Mouse (Mus musculus): ENCODE data around the gene Syf2. TPM values are rescaled to one million over a fixed set of nuclear protein-coding genes. Genes with fewer than 3 reads are reported as not detected.

Syf2 gene
- polyA plus RNA-seq, 1 experiment from 2014 or later, result 82.6 TPM

- under 1% methylated on average over 13 of the region's 13 CpGs for WGBS
- peak; percentile 64; the same call in 1 of the 2 replicates for ATAC-seq (ENCODE audit: low FRiP score, low TSS enrichment)
These were observed 7.8 kb upstream of the Syf2 start for GRCm38 (mm10) chr4:134922925-134923244.

GRCm38 (mm10) chr4:134923258-134924018 is 7.3 kb upstream of the Syf2 start, which contains the start of gene Rsrp1:
TSS of gene Rsrp1 (plus strand) at chr4:134923592.
- no peaks in the 10 kb centered on the region for H3K9me3 ChIP-seq (ENCODE audit: low read length)
- no peaks in the 10 kb centered on the region for H3K27me3 ChIP-seq (ENCODE audit: insufficient read depth, low read length)
- peak within 1 kb of the TSS; percentile 89 for H3K4me3 ChIP-seq (ENCODE audit: low read length)
- under 1% methylated on average over 64 of the region's 64 CpGs for WGBS
- peaks cover 21% of the 10 kb centered on the region for H3K4me1 ChIP-seq (ENCODE audit: insufficient read depth, low read length)
- peaks cover 29% of the 10 kb centered on the region for H3K36me3 ChIP-seq (ENCODE audit: insufficient read depth, low read length)
- H3K4me2 ChIP-seq (replicated peaks; ENCODE audit: low read depth, low read length), result peak within 1 kb of the TSS; percentile 95
- H3K27ac ChIP-seq (ENCODE audit: low read length), result peak within 1 kb of the TSS; percentile 97
- ATAC-seq (ENCODE audit: low FRiP score, low TSS enrichment), result peak; percentile 96
- peak within 1 kb of the TSS; percentile 89 for H3K9ac ChIP-seq (replicated peaks; ENCODE audit: low read length)

More at GRCm38 (mm10) chr4:134922925-134923244, 7.8 kb upstream of the Syf2 start:
- Histone ChIP-seq H3K9ac (replicated peaks; ENCODE audit: low read length) (peak overlapping the region; percentile 89), H3K4me3 (ENCODE audit: low read length) (peak overlapping the region; percentile 89), H3K4me2 (replicated peaks; ENCODE audit: low read depth, low read length) (peak overlapping the region; percentile 71), H3K9me3 (ENCODE audit: low read length) (no peaks in the 10 kb centered on the region), H3K27me3 (ENCODE audit: insufficient read depth, low read length) (no peaks in the 10 kb centered on the region), H3K36me3 (ENCODE audit: insufficient read depth, low read length) (peaks cover 25% of the 10 kb centered on the region), H3K4me1 (ENCODE audit: insufficient read depth, low read length) (peaks cover 21% of the 10 kb centered on the region), H3K27ac (ENCODE audit: low read length) (peak overlapping the region; percentile 95)

- H3K27me3 ChIP-seq (ENCODE audit: insufficient read depth, low read length), result no peaks in the 10 kb centered on the region
- peak overlapping the region; percentile 89 for H3K4me3 ChIP-seq (ENCODE audit: low read length)
- H3K4me1 ChIP-seq (ENCODE audit: insufficient read depth, low read length), result peaks cover 21% of the 10 kb centered on the region
- WGBS, result under 1% methylated on average over 75 of the region's 75 CpGs
- peak overlapping the region; percentile 89 for H3K9ac ChIP-seq (replicated peaks; ENCODE audit: low read length)
- H3K36me3 ChIP-seq (ENCODE audit: insufficient read depth, low read length), result peaks cover 31% of the 10 kb centered on the region
- no peaks in the 10 kb centered on the region for H3K9me3 ChIP-seq (ENCODE audit: low read length)
- peak; percentile 52 for ATAC-seq (ENCODE audit: low FRiP score, low TSS enrichment)
- peak overlapping the region; percentile 97 for H3K27ac ChIP-seq (ENCODE audit: low read length)
- H3K4me2 ChIP-seq (replicated peaks; ENCODE audit: low read depth, low read length), result peak overlapping the region; percentile 95
These were observed 6.5 kb upstream of the Syf2 start for GRCm38 (mm10) chr4:134924019-134924741.

GRCm38 (mm10) chr4:134925206-134925605 is 5.5 kb upstream of the Syf2 start:
- ATAC-seq (ENCODE audit: low FRiP score, low TSS enrichment), result no peak
- no peaks in the 10 kb centered on the region for H3K27me3 ChIP-seq (ENCODE audit: insufficient read depth, low read length)
- H3K27ac ChIP-seq (ENCODE audit: low read length), result no peak overlapping the region
- peak overlapping the region; percentile 95 for H3K4me2 ChIP-seq (replicated peaks; ENCODE audit: low read depth, low read length)
- WGBS, result 67% methylated on average over 8 of the region's 8 CpGs
- peak overlapping the region; percentile 41 for H3K4me3 ChIP-seq (ENCODE audit: low read length)
- H3K9ac ChIP-seq (replicated peaks; ENCODE audit: low read length), result peak overlapping the region; percentile 52
- no peaks in the 10 kb centered on the region for H3K9me3 ChIP-seq (ENCODE audit: low read length)
- H3K36me3 ChIP-seq (ENCODE audit: insufficient read depth, low read length), result peaks cover 31% of the 10 kb centered on the region
- peaks cover 23% of the 10 kb centered on the region for H3K4me1 ChIP-seq (ENCODE audit: insufficient read depth, low read length)

GRCm38 (mm10) chr4:134927815-134928463 is 2.8 kb upstream of the Syf2 start:
- 77% methylated on average over 5 of the region's 5 CpGs for WGBS
- peaks cover 33% of the 10 kb centered on the region for H3K36me3 ChIP-seq (ENCODE audit: insufficient read depth, low read length)
- no peak for ATAC-seq (ENCODE audit: low FRiP score, low TSS enrichment)

GRCm38 (mm10) chr4:134928464-134928836 is 2.2 kb upstream of the Syf2 start:
- H3K9ac ChIP-seq (replicated peaks; ENCODE audit: low read length), result no peak overlapping the region
- WGBS, result 85% methylated on average over 1 of the region's 1 CpGs
- no peak overlapping the region for H3K4me2 ChIP-seq (replicated peaks; ENCODE audit: low read depth, low read length)
- peaks cover 26% of the 10 kb centered on the region for H3K4me1 ChIP-seq (ENCODE audit: insufficient read depth, low read length)
- no peaks in the 10 kb centered on the region for H3K27me3 ChIP-seq (ENCODE audit: insufficient read depth, low read length)
- no peak for ATAC-seq (ENCODE audit: low FRiP score, low TSS enrichment)
- H3K4me3 ChIP-seq (ENCODE audit: low read length), result no peak overlapping the region
- H3K27ac ChIP-seq (ENCODE audit: low read length), result no peak overlapping the region
- H3K36me3 ChIP-seq (ENCODE audit: insufficient read depth, low read length), result peaks cover 37% of the 10 kb centered on the region
- no peaks in the 10 kb centered on the region for H3K9me3 ChIP-seq (ENCODE audit: low read length)

More at GRCm38 (mm10) chr4:134927815-134928463, 2.8 kb upstream of the Syf2 start:
- H3K9me3 ChIP-seq (ENCODE audit: low read length), result no peaks in the 10 kb centered on the region
- no peak overlapping the region for H3K4me3 ChIP-seq (ENCODE audit: low read length)
- H3K27ac ChIP-seq (ENCODE audit: low read length), result no peak overlapping the region
- H3K4me2 ChIP-seq (replicated peaks; ENCODE audit: low read depth, low read length), result no peak overlapping the region
- H3K27me3 ChIP-seq (ENCODE audit: insufficient read depth, low read length), result no peaks in the 10 kb centered on the region
- H3K4me1 ChIP-seq (ENCODE audit: insufficient read depth, low read length), result peaks cover 26% of the 10 kb centered on the region
- H3K9ac ChIP-seq (replicated peaks; ENCODE audit: low read length), result no peak overlapping the region

- WGBS, result 76% methylated on average over 4 of the region's 4 CpGs
- Histone ChIP-seq H3K27ac (ENCODE audit: low read length) (no peak overlapping the region), H3K9me3 (ENCODE audit: low read length) (no peaks in the 10 kb centered on the region), H3K36me3 (ENCODE audit: insufficient read depth, low read length) (peaks cover 41% of the 10 kb centered on the region), H3K4me3 (ENCODE audit: low read length) (no peak overlapping the region), H3K9ac (replicated peaks; ENCODE audit: low read length) (no peak overlapping the region), H3K4me2 (replicated peaks; ENCODE audit: low read depth, low read length) (no peak overlapping the region), H3K27me3 (ENCODE audit: insufficient read depth, low read length) (no peaks in the 10 kb centered on the region), H3K4me1 (ENCODE audit: insufficient read depth, low read length) (peaks cover 26% of the 10 kb centered on the region)
- no peak for ATAC-seq (ENCODE audit: low FRiP score, low TSS enrichment)
These were observed 1.2 kb upstream of the Syf2 start for GRCm38 (mm10) chr4:134929536-134929935.

GRCm38 (mm10) chr4:134930190-134930589 is 508 bp upstream of the Syf2 start:
- H3K36me3 ChIP-seq (ENCODE audit: insufficient read depth, low read length), result peaks cover 44% of the 10 kb centered on the region
- WGBS, result 30% methylated on average over 9 of the region's 9 CpGs
- no peaks in the 10 kb centered on the region for H3K9me3 ChIP-seq (ENCODE audit: low read length)
- peak overlapping the region; percentile 81 for H3K4me2 ChIP-seq (replicated peaks; ENCODE audit: low read depth, low read length)
- H3K9ac ChIP-seq (replicated peaks; ENCODE audit: low read length), result peak overlapping the region; percentile 50; the same call in 1 of the 2 replicates
- peak overlapping the region; percentile 92 for H3K4me3 ChIP-seq (ENCODE audit: low read length)
- H3K27me3 ChIP-seq (ENCODE audit: insufficient read depth, low read length), result no peaks in the 10 kb centered on the region
- H3K27ac ChIP-seq (ENCODE audit: low read length), result no peak overlapping the region
- peaks cover 23% of the 10 kb centered on the region for H3K4me1 ChIP-seq (ENCODE audit: insufficient read depth, low read length)
- no peak for ATAC-seq (ENCODE audit: low FRiP score, low TSS enrichment)

- H3K27me3 ChIP-seq (ENCODE audit: insufficient read depth, low read length), result peaks cover 10% of the 10 kb centered on the region; the same call in 1 of the 2 replicates
- H3K9me3 ChIP-seq (ENCODE audit: low read length), result no peaks in the 10 kb centered on the region
- no peak overlapping the region for H3K4me2 ChIP-seq (replicated peaks; ENCODE audit: low read depth, low read length)
- H3K4me3 ChIP-seq (ENCODE audit: low read length), result no peak overlapping the region
- no peak overlapping the region for H3K9ac ChIP-seq (replicated peaks; ENCODE audit: low read length)
- peak; percentile 58; the same call in 1 of the 2 replicates for ATAC-seq (ENCODE audit: low FRiP score, low TSS enrichment)
- WGBS, result 37% methylated on average over 17 of the region's 17 CpGs
- peaks cover 6% of the 10 kb centered on the region for H3K4me1 ChIP-seq (ENCODE audit: insufficient read depth, low read length)
- peaks cover 35% of the 10 kb centered on the region for H3K36me3 ChIP-seq (ENCODE audit: insufficient read depth, low read length)
- no peak overlapping the region for H3K27ac ChIP-seq (ENCODE audit: low read length)
These were observed 6.8 kb downstream of the Syf2 start for GRCm38 (mm10) chr4:134937240-134938176.
